10 mouse cellular contexts compared by ENCODE assay signal in the genomic region with DNA sequence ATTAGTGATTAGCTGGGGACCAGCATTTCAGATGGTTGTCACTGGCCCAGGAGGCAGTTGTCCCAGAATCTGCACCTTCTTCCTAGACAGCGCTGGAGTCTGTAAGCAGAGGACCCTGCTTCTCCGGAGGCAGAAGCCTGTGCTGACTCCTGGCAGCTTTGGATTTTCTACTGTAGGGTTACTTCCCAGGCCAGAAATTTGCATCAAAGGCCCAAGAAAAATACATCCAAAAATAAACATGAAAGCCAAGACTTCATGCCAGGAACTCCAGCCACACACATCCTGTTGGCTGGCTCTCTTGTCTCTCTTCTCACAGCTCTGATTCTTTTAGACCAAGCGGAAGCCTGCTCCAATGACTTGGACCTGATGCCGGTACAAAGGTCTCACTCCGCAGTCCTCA.
DNase-seq lines count a peak whose midpoint lies in the region; ATAC-seq and TF ChIP-seq lines count a peak whose summit lies in the region.
"Had no signal": no experiment of that assay in that cellular context is flagged by ENCODE, and none has a peak within 500 bp of the region (broad histone marks: within the 10 kb centered on the region; RNA-seq: fewer than 3 reads in every experiment).

No protein-coding gene starts in this region.

- H3K36me3 ChIP-seq in midbrain, embryonic 15.5 days (replicated peaks) = no peaks in the 10 kb centered on the region
- H3K36me3 ChIP-seq in midbrain, embryonic 16.5 days (ENCODE audit: control insufficient read depth, insufficient read depth, low read length) = no peaks in the 10 kb centered on the region
- H3K36me3 ChIP-seq in kidney, adult 2 months (ENCODE audit: control insufficient read depth, insufficient read depth, low read length) = no peaks in the 10 kb centered on the region
- H3K36me3 ChIP-seq: limb, embryonic 12.5 days; neural tube, embryonic 15.5 days had no signal

- no peak overlapping the region for H3K4me2 ChIP-seq in midbrain, embryonic 15.5 days
- no peak overlapping the region for H3K4me2 ChIP-seq in midbrain, embryonic 16.5 days (ENCODE audit: low read length)
- H3K4me2 ChIP-seq: limb, embryonic 12.5 days; neural tube, embryonic 15.5 days had no signal

- no peak overlapping the region for H3K9ac ChIP-seq in midbrain, embryonic 15.5 days
- no peak overlapping the region for H3K9ac ChIP-seq in midbrain, embryonic 16.5 days (ENCODE audit: low read depth, low read length)
- H3K9ac ChIP-seq: limb, embryonic 12.5 days; neural tube, embryonic 15.5 days had no signal

- DNase-seq in adrenal gland, adult 2 months = peak; percentile 55
- no peak for DNase-seq in adrenal gland, postnatal 25 days
- DNase-seq in kidney, adult 2 months = peak; percentile 87
- no peak for DNase-seq in adipocyte (ENCODE audit: low spot score)
- DNase-seq in right cerebral cortex, adult 18-20 months = no peak

- TF ChIP-seq POLR2A in kidney, adult 2 months (IDR thresholded peaks at IDR 0.05; ENCODE audit: low read depth, low read length) = no peak
- no peak for TF ChIP-seq POLR2A in olfactory bulb, adult 2 months (IDR thresholded peaks at IDR 0.05; ENCODE audit: insufficient read depth, low read depth, low read length)

- H3K9me3 ChIP-seq in midbrain, embryonic 15.5 days = no peaks in the 10 kb centered on the region
- no peaks in the 10 kb centered on the region for H3K9me3 ChIP-seq in midbrain, embryonic 16.5 days (replicated peaks; ENCODE audit: control insufficient read depth, low read length, poor library complexity, severe bottlenecking)
- H3K9me3 ChIP-seq: limb, embryonic 12.5 days; neural tube, embryonic 15.5 days had no signal

- WGBS in midbrain, embryonic 15.5 days = 84% methylated on average over 5 of the region's 5 CpGs
- WGBS in midbrain, embryonic 16.5 days = 79% methylated on average over 5 of the region's 5 CpGs
- 55% methylated on average over 5 of the region's 5 CpGs for WGBS in kidney, adult 2 months
- 52% methylated on average over 5 of the region's 5 CpGs for WGBS in olfactory bulb, adult 2 months

- ATAC-seq in midbrain, embryonic 15.5 days (replicated peaks) = no peak
- no peak for ATAC-seq in midbrain, embryonic 16.5 days

- peak overlapping the region; percentile 29; the same call in 1 of the 2 replicates for H3K27ac ChIP-seq in midbrain, embryonic 15.5 days
- no peak overlapping the region for H3K27ac ChIP-seq in midbrain, embryonic 16.5 days (ENCODE audit: low read length)
- peak overlapping the region; percentile 29 for H3K27ac ChIP-seq in kidney, adult 2 months (ENCODE audit: insufficient read depth, low read depth, low read length)
- peak overlapping the region; percentile 51; the same call in 1 of the 2 replicates for H3K27ac ChIP-seq in olfactory bulb, adult 2 months (ENCODE audit: insufficient read depth, low read depth, low read length)
- H3K27ac ChIP-seq: limb, embryonic 12.5 days had no signal

- no peak overlapping the region for H3K4me3 ChIP-seq in midbrain, embryonic 15.5 days
- H3K4me3 ChIP-seq in midbrain, embryonic 16.5 days (ENCODE audit: low read depth, low read length) = no peak overlapping the region
- H3K4me3 ChIP-seq in kidney, adult 2 months (ENCODE audit: insufficient read depth, low read depth, low read length) = peak overlapping the region; percentile 55
- peak overlapping the region; percentile 15; the same call in 1 of the 2 replicates for H3K4me3 ChIP-seq in olfactory bulb, adult 2 months (ENCODE audit: insufficient read depth, low read depth, low read length)
- H3K4me3 ChIP-seq: limb, embryonic 12.5 days; neural tube, embryonic 15.5 days had no signal

- H3K27me3 ChIP-seq in midbrain, embryonic 15.5 days (replicated peaks) = no peaks in the 10 kb centered on the region
- no peaks in the 10 kb centered on the region for H3K27me3 ChIP-seq in midbrain, embryonic 16.5 days (ENCODE audit: control insufficient read depth, insufficient read depth, low read depth, low read length)
- no peaks in the 10 kb centered on the region for H3K27me3 ChIP-seq in kidney, adult 2 months (replicated peaks; ENCODE audit: control insufficient read depth, insufficient read depth, low read length)
- H3K27me3 ChIP-seq: limb, embryonic 12.5 days; neural tube, embryonic 15.5 days had no signal

- TF ChIP-seq CTCF in kidney, adult 2 months (conservative IDR thresholded peaks at IDR 0.05; ENCODE audit: insufficient read depth, insufficient read length, low read depth, low read length) = no peak
- no peak for TF ChIP-seq CTCF in olfactory bulb, adult 2 months (IDR thresholded peaks at IDR 0.05; ENCODE audit: insufficient read depth, low read depth, low read length)

- no peaks in the 10 kb centered on the region for H3K4me1 ChIP-seq in midbrain, embryonic 15.5 days
- no peaks in the 10 kb centered on the region; the same call in 1 of the 2 replicates for H3K4me1 ChIP-seq in midbrain, embryonic 16.5 days (ENCODE audit: control insufficient read depth, insufficient read depth, low read length)
- no peaks in the 10 kb centered on the region for H3K4me1 ChIP-seq in kidney, adult 2 months (ENCODE audit: control insufficient read depth, insufficient read depth, low read length)
- peaks cover 9% of the 10 kb centered on the region for H3K4me1 ChIP-seq in olfactory bulb, adult 2 months (ENCODE audit: control insufficient read depth, insufficient read depth, low read length)

Comparison
In these comparisons a context has a peak if more than half of its experiments do, and no peak if none do; other contexts are left out.
1. DNase-seq: peak in adrenal gland, adult 2 months (single experiment) and kidney, adult 2 months (single experiment); none in adrenal gland, postnatal 25 days (single experiment), adipocyte (single experiment) and right cerebral cortex, adult 18-20 months (single experiment).
2. H3K4me3 ChIP-seq: peak in kidney, adult 2 months (single experiment) and olfactory bulb, adult 2 months (single experiment); none in midbrain, embryonic 15.5 days (single experiment) and midbrain, embryonic 16.5 days (single experiment).